Mouse (Mus musculus): ENCODE measurements around the gene Ccnjl.
A peak's percentile ranks its signal among the peaks of the same experiment; 100 is the strongest.

The Ccnjl gene

GRCm38 (mm10) chr11:43624341-43624740 lies 95.8 kb downstream of the Ccnjl start:
- no peak for DNase-seq (ENCODE audit: low spot score in 2 of 2)

GRCm38 (mm10) chr11:43626300-43626926 lies 97.8 kb downstream of the Ccnjl start:
- DNase-seq (ENCODE audit: low spot score in 2 of 2): no peak

- DNase-seq (ENCODE audit: low spot score in 2 of 2): no peak
Measured at GRCm38 (mm10) chr11:43626927-43627645, 98.5 kb downstream of the Ccnjl start.

- no peak for DNase-seq (ENCODE audit: low spot score in 2 of 2)
Measured at GRCm38 (mm10) chr11:43631645-43632044, 103.1 kb downstream of the Ccnjl start.

- no peak for DNase-seq (ENCODE audit: low spot score in 2 of 2)
Measured at GRCm38 (mm10) chr11:43632566-43632965, 104.0 kb downstream of the Ccnjl start.

- no peak for DNase-seq (ENCODE audit: low spot score in 2 of 2)
Measured at GRCm38 (mm10) chr11:43633165-43633564, 104.6 kb downstream of the Ccnjl start.

- peak in 1 of 2 experiments; percentile 25 for DNase-seq (ENCODE audit: low spot score in 2 of 2)
Measured at GRCm38 (mm10) chr11:43633658-43634401, 105.2 kb downstream of the Ccnjl start.

Measured in spleen, postnatal 10 days (tissue).